16 mouse cellular contexts compared by ENCODE assay signal in the genomic region with DNA sequence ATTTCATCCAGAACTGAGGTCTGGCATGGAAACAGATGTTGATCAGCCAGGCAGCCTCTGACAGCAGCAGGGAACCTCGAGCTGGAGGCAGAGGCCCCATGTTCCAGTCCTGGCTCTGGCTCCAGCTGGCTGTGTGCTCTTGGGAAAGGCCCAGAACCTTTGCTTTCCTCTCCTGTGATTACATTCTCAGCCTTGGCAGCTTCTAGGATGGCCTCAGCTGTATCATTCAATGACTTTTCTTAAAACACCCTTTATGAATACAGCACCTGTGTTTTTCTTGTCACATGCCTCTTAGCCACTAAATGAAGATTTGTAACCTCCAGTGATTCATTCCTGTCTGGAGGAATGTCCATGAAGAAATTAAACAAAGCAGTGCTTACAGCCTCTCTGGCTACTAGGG. TPM values are rescaled to one million over a fixed set of nuclear protein-coding genes. Genes with fewer than 3 reads are reported as not detected.
DNase-seq lines count a peak whose midpoint lies in the region; ATAC-seq and TF ChIP-seq lines count a peak whose summit lies in the region.
"Had no signal": no experiment of that assay in that cellular context is flagged by ENCODE, and none has a peak within 500 bp of the region (broad histone marks: within the 10 kb centered on the region; RNA-seq: fewer than 3 reads in every experiment).

No protein-coding gene starts in this region.

- no peaks in the 10 kb centered on the region for H3K27me3 ChIP-seq in heart, adult 2 months (ENCODE audit: control insufficient read depth, insufficient read depth, low read length)
- H3K27me3 ChIP-seq: limb, embryonic 12.5 days; midbrain, embryonic 13.5 days had no signal

- 11% methylated on average over 1 of the region's 1 CpGs for WGBS in heart, adult 2 months

- TF ChIP-seq CTCF in heart, adult 2 months (IDR thresholded peaks at IDR 0.05), result no peak

- H3K4me3 ChIP-seq in heart, adult 2 months, result no peak overlapping the region
- H3K4me3 ChIP-seq: limb, embryonic 12.5 days; midbrain, embryonic 13.5 days had no signal

- peak; percentile 23 for DNase-seq in adrenal gland, postnatal 10 days
- no peak for DNase-seq in adrenal gland, adult 8-10 months
- DNase-seq in heart, adult 2 months, result peak; percentile 10 to 21
- no peak for DNase-seq in heart, adult 9 months (ENCODE audit: low spot score in 2 of 2)
- peak; percentile 82 for DNase-seq in NIH3T3 (ENCODE audit: low read depth)
- peak; percentile 18 for DNase-seq in gastrocnemius, postnatal 10 days
- DNase-seq in c-Kit-positive CD71-positive TER-119-positive erythroid progenitor cells, embryonic 14.5 days (ENCODE audit: low spot score), result no peak
- DNase-seq: cerebellum, adult 11-12 months; kidney, adult 8-10 months; layer of hippocampus, postnatal 36 days; right cerebral cortex, postnatal 14 days; thymus, postnatal 25 days had no signal

- no peak overlapping the region for H3K9ac ChIP-seq in heart, adult 2 months (ENCODE audit: low read depth, low read length)
- H3K9ac ChIP-seq: limb, embryonic 12.5 days; midbrain, embryonic 13.5 days had no signal

- no peaks in the 10 kb centered on the region for H3K4me1 ChIP-seq in heart, adult 2 months (ENCODE audit: control insufficient read depth, insufficient read depth, low read length)
- H3K4me1 ChIP-seq: limb, embryonic 12.5 days; midbrain, embryonic 13.5 days had no signal

- no peak for ATAC-seq in granulocyte monocyte progenitor cell, adult 5-6 weeks (replicated peaks; ENCODE audit: poor library complexity, severe bottlenecking)
- ATAC-seq: midbrain, embryonic 13.5 days had no signal

- no peak for TF ChIP-seq EP300 in heart, adult 2 months (IDR thresholded peaks at IDR 0.05; ENCODE audit: insufficient read depth, low read depth, low read length)

- H3K36me3 ChIP-seq in heart, adult 2 months (ENCODE audit: control insufficient read depth, insufficient read depth, low read length), result no peaks in the 10 kb centered on the region
- H3K36me3 ChIP-seq: limb, embryonic 12.5 days; midbrain, embryonic 13.5 days had no signal

- no peak for TF ChIP-seq POLR2A in heart, adult 2 months (IDR thresholded peaks at IDR 0.05; ENCODE audit: insufficient read depth, low read depth, low read length)

- H3K79me2 ChIP-seq in heart, adult 2 months (replicated peaks; ENCODE audit: control insufficient read depth, insufficient read depth, low read length), result no peaks in the 10 kb centered on the region

- intact Hi-C loops in heart, adult 2 months (cut with DNase I), result no loop called here

- H3K27ac ChIP-seq in heart, adult 2 months, result no peak overlapping the region
- H3K27ac ChIP-seq: limb, embryonic 12.5 days; macrophage; midbrain, embryonic 13.5 days had no signal

RNA-seq across cellular contexts. Expression of a gene that starts 31.3 kb away (rescaled TPM):
- 10 to 100 TPM in 1 of 2 experiments, 1 to 10 TPM in 1; 9.6 to 13.4 TPM for total RNA-seq in adrenal gland, postnatal 10 days (2021)
- total RNA-seq in adrenal gland, adult 8-10 months (2022), result 10 to 100 TPM in 3 of 4 experiments, 1 to 10 TPM in 1; 8.9 to 14.8 (median 10.5) TPM
- total RNA-seq in heart, adult 2 months (2021), result 1 to 10 TPM; 4.3 to 4.4 TPM
- polyA plus RNA-seq in heart, adult 2 months (2012; rRNA removed), result 2.3 and 2.7 TPM in 2 replicates
- total RNA-seq in gastrocnemius, postnatal 10 days (2021), result 1 to 10 TPM; 2.6 to 3.7 TPM
- 22.9 and 33.9 TPM in 2 replicates for total RNA-seq in granulocyte monocyte progenitor cell, adult 5-6 weeks (2014; fragmentation: Nextera tagmentation)
- total RNA-seq in granulocyte monocyte progenitor cell, adult 5-6 weeks (2017), result 22.4 and 28.9 TPM in 2 replicates

RNA-seq across cellular contexts. Expression of a gene that starts 31.3 kb away (rescaled TPM):
- 10 to 100 TPM; 55.8 to 84.3 TPM for total RNA-seq in adrenal gland, postnatal 10 days (2021)
- 100 to 1,000 TPM; 109 to 127 (median 118) TPM for total RNA-seq in adrenal gland, adult 8-10 months (2022)
- 10 to 100 TPM; 28.4 to 32.9 TPM for total RNA-seq in heart, adult 2 months (2021)
- polyA plus RNA-seq in heart, adult 2 months (2012; rRNA removed), result 25.2 and 34.4 TPM in 2 replicates
- total RNA-seq in gastrocnemius, postnatal 10 days (2021), result 10 to 100 TPM; 45.3 to 45.8 TPM
- 81.3 and 123 TPM in 2 replicates for total RNA-seq in granulocyte monocyte progenitor cell, adult 5-6 weeks (2014; fragmentation: Nextera tagmentation)
- total RNA-seq in granulocyte monocyte progenitor cell, adult 5-6 weeks (2017), result 47.7 and 63.9 TPM in 2 replicates

Comparison
In these comparisons a context has a peak if more than half of its experiments do, and no peak if none do; other contexts are left out.
1. DNase-seq: peak in adrenal gland, postnatal 10 days (single experiment), heart, adult 2 months (2 of 2), NIH3T3 (single experiment) and gastrocnemius, postnatal 10 days (single experiment); none in adrenal gland, adult 8-10 months (single experiment), heart, adult 9 months (0 of 2) and c-Kit-positive CD71-positive TER-119-positive erythroid progenitor cells, embryonic 14.5 days (single experiment).